Mouse (Mus musculus) midbrain, postnatal 0 days (tissue): Measurements from ENCODE around the gene Dctn5. TPM values are rescaled to one million over a fixed set of nuclear protein-coding genes. Genes with fewer than 3 reads are reported as not detected.
A peak's percentile ranks its signal among the peaks of the same experiment; 100 is the strongest.

Experiments used
- ATAC-seq: fragments of 200-750 bp; cut with Nextera tagmentation; 2 replicates; pipeline ENCODE4 v1.8.0; 2017; ENCODE audit warnings: moderate number of reproducible peaks, mild to moderate bottlenecking, moderate TSS enrichment, moderate library complexity; ENCODE audit not compliant: low FRiP score
- DNase-seq: peaks from one replicate; pipeline ENCODE4 v3.0.0-alpha.2; 2015; ENCODE audit warnings: low spot score
- H3K27ac ChIP-seq: fragments of 300-500 bp; sonication (generic); 2 replicates; pipeline ENCODE4 v1.5.1; 2014; ENCODE audit warnings: low read depth, mild to moderate bottlenecking, low read length, mixed read lengths
- H3K27me3 ChIP-seq: fragments of 300-500 bp; sonication (generic); 2 replicates; pipeline ENCODE4 v1.6.1; 2014; ENCODE audit warnings: low read length, control low read depth, mixed read lengths; ENCODE audit not compliant: insufficient read depth
- H3K36me3 ChIP-seq: fragments of 300-500 bp; sonication (generic); 2 replicates; pipeline ENCODE4 v1.6.1; 2014; ENCODE audit warnings: low read length, control low read depth, mixed read lengths; ENCODE audit not compliant: insufficient read depth
- H3K4me1 ChIP-seq: fragments of 300-500 bp; sonication (generic); 2 replicates; pipeline ENCODE4 v1.6.1; 2014; ENCODE audit warnings: mild to moderate bottlenecking, control low read depth, antibody characterized with exemption, low read length, mixed read lengths; ENCODE audit not compliant: insufficient read depth
- H3K4me2 ChIP-seq: fragments of 300-500 bp; sonication (generic); 2 replicates; pipeline ENCODE4 v1.6.1; 2014; ENCODE audit warnings: low read depth, mild to moderate bottlenecking, low read length, mixed read lengths; ENCODE audit not compliant: poor library complexity, severe bottlenecking
- H3K4me3 ChIP-seq: fragments of 300-500 bp; sonication (generic); 2 replicates; pipeline ENCODE4 v1.5.1; 2014; ENCODE audit warnings: low read depth, mild to moderate bottlenecking, low read length, moderate library complexity
- H3K9ac ChIP-seq: fragments of 300-500 bp; sonication (generic); replicated peaks from 2 replicates; pipeline ENCODE4 v1.6.1; 2014; ENCODE audit warnings: mild to moderate bottlenecking, low read length, moderate library complexity, mixed read lengths; ENCODE audit not compliant: poor library complexity, severe bottlenecking
- H3K9me3 ChIP-seq: fragments of 300-500 bp; sonication (generic); 2 replicates; pipeline ENCODE4 v1.6.1; 2016; ENCODE audit warnings: low read length, control low read depth
- CTCF ChIP-seq: IDR thresholded peaks from 2 replicates; pipeline ENCODE4 v1.5.1; 2016; ENCODE audit warnings: antibody characterized with exemption, mild to moderate bottlenecking
- WGBS: fragments of 180-500 bp; shearing (Covaris S2); extraction: QIAGEN DNeasy Blood & Tissue Kit; methylation state at CpG from one replicate; pipeline ENCODE4 v1.1.7; 2014; 5-methylcytosine and 5-hydroxymethylcytosine counted together
- polyA plus RNA-seq: library from polyadenylated mRNA; unstranded; fragments of >200 nt; fragmentation: Nextera tagmentation; extraction: Ambion mirVana; gene quantifications from 2 replicates; pipeline ENCODE4 v1.2.1, GENCODE M21; 2015
- total RNA-seq: library from RNA; depleted of rRNA; stranded (reverse); fragments of >200 nt; gene quantifications from 2 replicates; pipeline ENCODE4 v1.2.3, GENCODE M21; 2014

Dctn5 gene
- total and polyA plus RNA-seq, 2 experiments from 2014 or later: 106 to 144 TPM

GRCm38 (mm10) chr7:122101747-122102244 lies 31.0 kb upstream of the Dctn5 start, which contains the start of gene Ndufab1:
Gene Ndufab1, minus strand, starts transcription at chr7:122101886.
- peak; percentile 79 for TF ChIP-seq CTCF
- H3K4me1 ChIP-seq: peaks cover 5% of the 10 kb centered on the region; the same call in 1 of the 2 replicates
- peak within 1 kb of the TSS; percentile 64 for H3K4me3 ChIP-seq
- ATAC-seq (peak; percentile 98), DNase-seq (peak; percentile 95)
- 1% methylated on average over 34 of the region's 43 CpGs for WGBS
- H3K4me2 ChIP-seq: peak within 1 kb of the TSS; percentile 63
- H3K27ac ChIP-seq: peak within 1 kb of the TSS; percentile 59; the same call in 1 of the 2 replicates
- H3K9ac ChIP-seq: peak within 1 kb of the TSS; percentile 81
- H3K27me3 ChIP-seq: no peaks in the 10 kb centered on the region
- no peaks in the 10 kb centered on the region for H3K9me3 ChIP-seq
- H3K36me3 ChIP-seq: peaks cover 7% of the 10 kb centered on the region; the same call in 1 of the 2 replicates

DNA sequence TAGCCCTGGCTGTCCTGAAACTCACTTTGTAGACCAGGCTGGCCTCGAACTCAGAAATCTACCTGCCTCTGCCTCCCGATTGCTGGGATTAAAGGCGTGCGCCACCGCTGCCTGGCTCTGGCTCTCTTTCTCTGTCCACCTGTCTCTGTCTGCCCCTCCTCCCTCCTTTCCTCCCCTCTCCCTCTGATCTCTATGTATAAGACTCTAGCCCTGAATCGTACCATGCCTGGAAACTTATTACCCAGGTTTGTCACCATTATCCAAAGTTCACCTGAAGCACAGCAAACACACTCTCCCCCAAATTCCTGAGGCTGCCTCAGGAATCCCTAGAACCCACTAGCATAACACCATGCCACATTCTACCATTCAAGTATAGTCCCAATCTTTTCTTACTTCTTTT lies 24.6 kb upstream of the Dctn5 start:
- no peaks in the 10 kb centered on the region for H3K9me3 ChIP-seq
- no peak for TF ChIP-seq CTCF
- no peak overlapping the region for H3K27ac ChIP-seq
- H3K4me1 ChIP-seq: no peaks in the 10 kb centered on the region
- H3K36me3 ChIP-seq: no peaks in the 10 kb centered on the region
- ATAC-seq (no peak), DNase-seq (no peak)
- H3K4me2 ChIP-seq: no peak overlapping the region
- no peak overlapping the region for H3K4me3 ChIP-seq
- H3K27me3 ChIP-seq: no peaks in the 10 kb centered on the region
- no peak overlapping the region for H3K9ac ChIP-seq
- WGBS: 91% methylated on average over 6 of the region's 6 CpGs

DNA sequence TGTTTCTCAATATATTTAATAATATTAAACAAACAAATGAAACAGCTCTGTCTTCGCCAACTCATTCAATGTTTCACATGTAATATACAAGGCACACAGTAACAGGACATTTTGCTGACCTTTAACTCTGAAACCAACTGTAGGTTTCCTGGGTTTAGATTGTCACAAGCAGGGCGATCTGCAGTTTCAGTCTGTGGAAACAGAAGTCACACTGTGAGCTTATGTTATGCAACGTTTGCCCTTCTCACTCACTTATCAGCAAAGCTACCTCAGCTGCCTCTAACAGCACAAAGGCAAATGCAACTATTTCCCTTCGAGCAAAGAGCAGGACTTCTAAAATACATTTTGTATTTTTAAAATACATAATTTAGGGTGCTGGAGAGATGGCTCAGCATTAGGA lies 9.3 kb upstream of the Dctn5 start:
- H3K4me1 ChIP-seq: no peaks in the 10 kb centered on the region

DNA sequence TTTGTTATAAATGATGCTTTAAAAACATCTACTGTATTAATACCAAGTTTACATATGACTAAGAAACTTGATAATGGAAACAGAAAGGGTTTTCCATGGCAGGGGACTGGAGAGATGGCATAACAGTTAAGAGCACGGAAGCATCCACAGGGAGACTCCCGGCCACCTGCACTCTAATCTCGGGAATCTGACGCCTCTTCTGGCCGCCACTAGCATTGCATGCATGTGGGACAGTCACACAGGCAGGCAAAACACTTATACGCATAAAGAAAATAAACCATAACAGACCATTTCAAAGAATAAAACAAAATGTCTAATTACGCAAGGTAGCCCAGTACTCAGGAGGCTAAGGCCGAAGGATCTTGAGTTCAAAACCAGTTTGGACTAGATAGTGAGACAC lies 7.2 kb upstream of the Dctn5 start:
- Histone ChIP-seq H3K27me3 (no peaks in the 10 kb centered on the region), H3K4me3 (no peak overlapping the region), H3K9me3 (no peaks in the 10 kb centered on the region), H3K27ac (no peak overlapping the region), H3K4me2 (no peak overlapping the region), H3K36me3 (peaks cover 17% of the 10 kb centered on the region; the same call in 1 of the 2 replicates), H3K4me1 (no peaks in the 10 kb centered on the region), H3K9ac (no peak overlapping the region)
- 73% methylated on average over 8 of the region's 8 CpGs for WGBS
- DNase-seq (no peak), ATAC-seq (no peak)
- TF ChIP-seq CTCF: peak; percentile 22

More for the DNA sequence above, 9.3 kb upstream of the Dctn5 start:
- Histone ChIP-seq H3K36me3 (peaks cover 26% of the 10 kb centered on the region), H3K9me3 (no peaks in the 10 kb centered on the region), H3K4me2 (no peak overlapping the region), H3K9ac (no peak overlapping the region), H3K4me3 (no peak overlapping the region), H3K27me3 (no peaks in the 10 kb centered on the region), H3K27ac (no peak overlapping the region)
- no peak for ATAC-seq
- 89% methylated on average over 4 of the region's 4 CpGs for WGBS
- no peak for TF ChIP-seq CTCF
- no peak for DNase-seq

DNA sequence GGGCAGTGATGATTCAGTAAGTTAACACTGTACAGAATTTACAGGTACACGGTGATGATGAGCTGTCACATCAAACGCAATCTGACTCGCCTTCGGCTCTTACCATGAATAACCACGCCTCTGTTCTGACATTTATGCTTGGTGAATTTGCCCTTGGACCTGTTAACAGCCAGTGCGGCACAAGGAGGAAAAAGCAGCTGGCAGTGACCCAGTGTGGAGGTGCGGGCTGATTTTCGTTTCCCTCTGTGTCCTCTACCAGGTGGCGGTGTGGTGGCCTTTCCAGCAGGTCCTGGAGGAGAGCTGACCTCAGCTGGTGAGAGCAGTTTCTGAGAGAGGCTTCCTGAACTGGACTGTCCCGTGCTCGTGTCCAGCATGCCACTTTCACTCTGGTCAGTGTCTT lies 5.9 kb upstream of the Dctn5 start:
- Histone ChIP-seq H3K4me1 (no peaks in the 10 kb centered on the region), H3K36me3 (peaks cover 13% of the 10 kb centered on the region; the same call in 1 of the 2 replicates), H3K4me3 (no peak overlapping the region), H3K4me2 (no peak overlapping the region), H3K9ac (no peak overlapping the region), H3K9me3 (no peaks in the 10 kb centered on the region), H3K27ac (no peak overlapping the region), H3K27me3 (no peaks in the 10 kb centered on the region)
- no peak for DNase-seq
- ATAC-seq: no peak
- no peak for TF ChIP-seq CTCF
- 94% methylated on average over 11 of the region's 11 CpGs for WGBS

GRCm38 (mm10) chr7:122131834-122132233 lies 1.0 kb upstream of the Dctn5 start:
- 0 out of 2 replicates have a peak, but pooled peaks cover 6% of the 10 kb centered on the region for H3K4me1 ChIP-seq
- H3K9me3 ChIP-seq: no peaks in the 10 kb centered on the region
- DNase-seq: no peak
- no peak for TF ChIP-seq CTCF
- H3K27me3 ChIP-seq: no peaks in the 10 kb centered on the region
- peak overlapping the region; percentile 92; the same call in 1 of the 2 replicates for H3K4me2 ChIP-seq
- no peak overlapping the region for H3K27ac ChIP-seq
- peaks cover 13% of the 10 kb centered on the region; the same call in 1 of the 2 replicates for H3K36me3 ChIP-seq
- no peak overlapping the region for H3K9ac ChIP-seq
- H3K4me3 ChIP-seq: peak overlapping the region; percentile 83; the same call in 1 of the 2 replicates
- ATAC-seq: no peak
